Mouse (Mus musculus) right cerebral cortex, postnatal 14 days (tissue): ENCODE results near the gene Olfr310.

Source experiments
- DNase-seq: peaks from one replicate; pipeline ENCODE4 v3.0.0; 2022

Olfr310 gene

DNA sequence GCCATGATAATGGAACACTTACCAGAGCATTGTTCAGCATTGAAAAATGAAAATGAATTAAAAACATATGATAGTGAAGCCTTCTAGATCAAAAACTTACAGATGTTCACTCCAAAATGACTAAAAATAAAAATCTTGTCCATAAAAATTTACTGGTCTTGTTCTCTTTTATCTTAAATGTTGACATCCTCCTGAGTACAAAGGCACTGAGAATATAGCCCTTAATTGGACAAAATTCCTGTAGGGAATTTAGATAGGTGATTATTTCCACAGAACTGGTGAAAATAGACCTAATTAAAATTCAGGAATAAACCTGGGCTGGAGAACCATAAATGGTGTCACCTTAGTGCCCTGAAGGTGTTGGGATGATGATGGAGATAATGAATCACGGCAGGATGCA is at the start of gene Olfr310:
Gene Olfr310 (minus strand): TSS at position 101 of the 400 bp plus-strand sequence.
- no peak for DNase-seq

DNA sequence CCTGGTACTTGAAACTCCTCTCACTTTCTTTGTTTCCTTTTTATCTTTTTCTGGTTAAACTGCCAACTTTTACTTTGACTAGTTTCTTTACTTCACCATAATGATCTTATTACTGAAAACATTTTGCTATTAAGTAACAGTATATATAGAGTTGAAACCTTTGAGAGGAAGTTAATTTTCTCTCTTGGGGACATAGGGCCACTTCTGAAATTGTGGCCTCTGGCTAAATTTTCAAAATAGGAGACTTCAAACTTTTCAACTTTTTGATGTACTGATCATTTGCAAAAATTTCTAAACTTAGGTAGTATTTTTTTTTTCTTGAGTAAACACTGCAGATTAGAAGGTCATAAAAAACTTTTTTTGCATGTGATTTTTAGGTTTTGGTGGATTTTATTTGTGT is 48.6 kb upstream of the Olfr310 start, which contains the start of gene Olfr308:
Gene Olfr308 (minus strand): TSS at position 101 of the 400 bp plus-strand sequence.
- no peak for DNase-seq

DNA sequence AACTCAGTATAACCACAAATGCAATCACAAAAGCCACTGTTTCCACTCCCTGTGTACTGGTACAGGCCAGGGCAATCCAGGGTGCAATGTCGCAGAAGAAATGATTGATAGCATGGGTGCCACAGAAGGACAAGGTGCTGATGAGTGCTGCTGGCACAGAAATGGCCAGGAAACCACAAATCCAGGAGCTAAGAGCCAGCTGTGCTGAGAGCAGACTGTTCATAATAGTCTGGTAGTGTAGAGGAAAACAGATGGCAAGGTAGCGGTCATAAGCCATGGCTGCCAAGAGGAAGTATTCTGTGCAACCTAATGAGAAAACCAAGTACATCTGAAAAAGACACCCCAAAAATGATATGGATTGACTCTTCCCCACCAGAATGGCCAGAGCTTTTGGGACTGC is 44.4 kb upstream of the Olfr310 start:
- DNase-seq: no peak

DNA sequence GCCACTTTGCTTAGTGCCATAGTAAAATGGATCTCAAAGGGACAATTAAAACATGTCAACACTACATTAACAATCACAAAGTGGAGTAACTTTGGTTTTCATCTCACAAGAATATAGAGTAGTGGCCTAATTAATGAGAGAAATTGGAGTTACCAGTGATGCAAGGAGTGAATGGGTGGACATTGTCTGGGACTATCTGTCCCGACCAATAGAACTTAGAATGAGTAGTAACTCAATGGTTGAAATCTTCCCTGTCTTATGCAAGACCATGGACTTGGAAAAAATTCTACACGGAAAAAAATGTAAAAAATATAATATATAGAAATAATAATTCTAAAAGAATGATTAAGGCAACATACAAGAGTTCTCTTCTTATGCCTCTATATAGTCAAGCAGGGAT is 36.6 kb upstream of the Olfr310 start, which contains the start of gene Olfr309:
Gene Olfr309 (minus strand): TSS at position 101 of the 400 bp plus-strand sequence.
- DNase-seq: no peak

DNA sequence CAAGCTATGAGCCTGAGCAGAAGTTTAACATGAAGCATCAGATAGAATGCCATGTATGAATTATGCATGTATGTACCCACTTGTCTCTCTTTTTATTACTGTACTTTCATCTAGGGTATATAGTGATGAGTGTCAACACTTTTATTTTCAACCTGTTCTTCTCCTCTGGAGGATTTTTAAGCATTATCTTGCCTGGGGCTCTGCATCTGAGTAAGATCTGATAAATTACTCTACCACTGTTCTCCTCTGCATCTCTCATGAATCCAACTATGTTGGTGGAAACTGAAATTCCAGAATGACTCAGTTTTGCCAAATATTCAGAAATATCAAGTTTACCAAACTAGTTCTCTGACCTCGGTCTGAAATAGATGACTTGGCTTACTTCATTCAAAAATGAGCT is 30.8 kb downstream of the Olfr310 start, which contains the start of gene Vmn2r76:
Gene Vmn2r76 (minus strand): TSS at position 101 of the 400 bp plus-strand sequence.
- DNase-seq: no peak
